Mouse (Mus musculus) liver, adult 2 months (tissue): ENCODE measurements around the gene Trim40.

Experiments used
- CTCF ChIP-seq: fragments of 200-500 bp; IDR thresholded peaks from 2 replicates; pipeline ENCODE4 v1.5.1; 2011; ENCODE audit warnings: low read depth, low read length, control low read depth
- POLR2A ChIP-seq: fragments of 200-500 bp; IDR thresholded peaks from 2 replicates; pipeline ENCODE4 v1.6.1; 2011; ENCODE audit warnings: low read length, control low read depth; ENCODE audit not compliant: insufficient read depth; ENCODE audit errors: extremely low read depth

DNA sequence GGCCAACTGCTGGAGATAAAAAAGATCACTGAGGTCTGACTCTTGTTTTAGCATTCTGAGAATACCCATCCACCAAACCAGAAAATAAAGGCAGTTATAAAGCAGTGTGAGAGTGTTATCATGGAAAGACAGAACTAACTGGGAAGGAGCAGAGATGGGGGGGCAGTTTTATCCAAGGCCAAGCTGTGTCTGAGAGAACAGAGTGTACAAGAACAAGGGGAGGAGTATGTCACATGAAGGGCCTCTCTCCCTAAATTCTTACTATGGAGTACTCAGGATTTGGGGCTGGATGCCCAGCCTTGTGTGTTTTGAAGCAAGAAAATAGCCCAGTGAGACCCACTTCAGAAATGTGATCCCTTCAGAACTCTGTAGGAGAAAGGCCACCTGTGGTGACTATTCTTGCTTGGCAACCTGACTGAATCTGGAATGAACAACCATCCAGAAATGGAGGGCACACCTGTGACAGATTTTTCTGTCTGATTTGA is 48.9 kb downstream of the Trim40 start:
- TF ChIP-seq CTCF (no peak), POLR2A (no peak)
